Mouse (Mus musculus) lung, postnatal 25 days (tissue): ENCODE measurements at regions not wholly inside any gene's neighbourhood (a gene's known extent, or its start where the extent isn't known, plus 50 kb on each side); places are given as distances from the start of the nearest gene placed in this dataset.

Experiments
- DNase-seq: peaks from one replicate; pipeline ENCODE4 v3.0.0; 2022; ENCODE audit warnings: low spot score

DNA sequence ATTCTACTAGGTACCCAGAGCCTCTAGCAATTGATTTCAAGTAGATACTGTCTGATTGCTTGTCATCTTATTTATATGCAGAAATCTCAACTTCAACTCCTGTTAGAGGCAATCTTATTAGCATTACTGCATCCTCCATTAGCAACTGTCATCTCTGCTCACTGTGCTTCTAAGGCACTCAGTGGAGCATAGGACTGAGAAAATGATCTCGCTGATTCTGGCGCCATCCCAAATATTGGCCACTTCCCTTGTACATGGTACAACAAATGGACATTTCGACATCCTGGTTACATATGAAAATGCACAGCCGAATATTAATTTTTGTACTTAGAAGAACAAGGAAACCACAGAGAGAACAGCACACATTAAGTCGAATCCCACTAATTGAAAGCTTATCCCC, 329.7 kb upstream of the G2e3 start:
- no peak for DNase-seq

GRCm38 (mm10) chr12:51016081-51016480, 331.8 kb upstream of the G2e3 start:
- no peak for DNase-seq

- DNase-seq = no peak
Measured at GRCm38 (mm10) chr12:51009644-51010043, 338.2 kb upstream of the G2e3 start.

DNA sequence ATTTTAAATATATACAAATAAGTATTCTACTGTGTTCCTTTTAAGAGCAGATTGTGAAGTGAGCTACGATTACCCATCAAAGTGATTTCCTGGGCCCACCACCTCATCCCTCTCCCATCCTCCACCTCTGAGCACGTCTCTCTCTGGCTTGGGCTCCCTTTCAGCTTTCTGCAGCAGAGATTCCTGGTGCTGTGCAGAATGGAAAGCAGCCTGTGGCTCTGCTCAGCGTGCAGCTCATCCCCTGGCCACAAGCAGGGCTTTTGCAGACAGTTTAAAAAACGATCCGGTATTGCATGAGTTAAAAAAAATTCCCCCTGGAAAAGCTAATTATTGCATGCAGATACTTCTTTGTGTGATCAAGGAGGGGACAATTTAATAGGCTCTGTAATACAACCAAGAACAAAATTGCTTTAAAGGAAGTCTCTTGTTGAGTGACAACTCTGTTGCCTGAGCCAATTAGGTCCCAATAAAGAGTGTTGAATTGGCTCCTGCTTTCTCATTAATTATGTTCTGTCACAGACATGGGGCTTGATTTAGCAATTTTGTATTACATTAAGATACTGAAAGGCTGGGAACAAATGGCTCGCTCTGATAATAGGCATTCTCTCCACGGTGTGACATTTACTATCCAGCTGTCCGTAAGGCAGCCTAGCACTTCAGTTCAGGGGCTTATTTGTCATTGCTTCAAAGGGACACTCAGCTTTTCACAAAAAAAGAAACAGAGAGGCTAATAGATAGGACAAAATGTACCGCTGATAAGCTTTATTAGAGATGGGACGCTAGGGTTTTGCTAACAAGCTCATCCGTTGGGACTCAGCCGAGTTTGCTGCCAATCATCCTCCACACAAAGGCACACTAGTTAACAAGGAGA, 345.9 kb upstream of the G2e3 start:
- no peak for DNase-seq

DNA sequence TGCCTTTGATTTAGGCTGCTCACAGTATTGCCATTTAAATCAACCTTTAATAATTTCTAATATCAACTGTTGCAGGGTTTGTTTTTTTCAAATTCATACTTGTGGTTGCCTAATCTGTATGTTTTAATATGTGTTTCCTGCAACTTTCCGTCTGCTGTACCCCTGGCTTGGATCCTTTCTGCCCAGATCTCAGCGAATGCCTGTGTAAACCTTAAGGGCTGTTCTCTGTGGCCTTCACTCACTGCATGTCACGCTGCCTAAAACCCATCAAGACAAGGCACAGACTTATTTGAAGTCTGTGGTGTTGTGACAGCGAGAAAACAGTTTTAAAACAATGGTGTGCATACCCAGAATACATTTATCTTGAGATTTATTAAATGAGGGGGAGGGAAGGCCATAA, 346.8 kb upstream of the G2e3 start:
- no peak for DNase-seq

DNA sequence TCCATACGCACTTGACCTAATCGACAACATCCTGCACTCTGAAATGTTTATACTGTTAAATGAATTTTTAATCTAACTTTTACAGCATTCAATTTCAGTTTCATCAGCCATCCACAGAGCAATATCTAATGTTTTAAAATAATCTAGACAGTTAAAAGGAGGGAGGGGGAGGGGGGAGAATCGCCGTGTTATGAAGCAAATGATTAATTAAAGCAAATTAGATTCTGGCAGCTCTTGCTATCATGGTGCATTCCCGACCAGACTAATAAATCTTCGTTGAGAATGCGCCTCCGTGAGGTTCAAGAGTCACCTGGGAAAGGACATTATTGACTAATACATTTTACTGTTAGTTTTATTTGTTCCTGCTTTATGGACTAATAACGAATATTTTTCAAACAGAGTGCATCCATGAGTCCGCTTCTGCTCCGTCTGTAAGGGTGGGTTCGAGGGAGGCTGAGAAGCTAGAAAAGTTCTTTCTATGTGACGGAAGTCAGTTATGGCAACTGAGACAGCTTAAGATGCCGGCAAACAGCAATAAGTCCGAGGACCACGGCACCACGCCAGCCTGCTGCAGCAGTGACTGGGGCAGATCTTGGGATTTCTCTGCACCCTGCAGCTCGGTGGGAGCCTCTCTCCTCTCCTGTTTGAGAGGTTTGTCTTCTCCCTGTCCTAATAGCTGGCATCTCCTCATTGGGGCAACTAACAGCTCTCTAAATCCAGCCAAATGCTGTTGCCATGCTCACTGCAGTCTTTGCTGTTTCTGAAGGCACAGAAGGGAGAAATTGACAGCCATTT, 347.4 kb upstream of the G2e3 start:
- no peak for DNase-seq

DNA sequence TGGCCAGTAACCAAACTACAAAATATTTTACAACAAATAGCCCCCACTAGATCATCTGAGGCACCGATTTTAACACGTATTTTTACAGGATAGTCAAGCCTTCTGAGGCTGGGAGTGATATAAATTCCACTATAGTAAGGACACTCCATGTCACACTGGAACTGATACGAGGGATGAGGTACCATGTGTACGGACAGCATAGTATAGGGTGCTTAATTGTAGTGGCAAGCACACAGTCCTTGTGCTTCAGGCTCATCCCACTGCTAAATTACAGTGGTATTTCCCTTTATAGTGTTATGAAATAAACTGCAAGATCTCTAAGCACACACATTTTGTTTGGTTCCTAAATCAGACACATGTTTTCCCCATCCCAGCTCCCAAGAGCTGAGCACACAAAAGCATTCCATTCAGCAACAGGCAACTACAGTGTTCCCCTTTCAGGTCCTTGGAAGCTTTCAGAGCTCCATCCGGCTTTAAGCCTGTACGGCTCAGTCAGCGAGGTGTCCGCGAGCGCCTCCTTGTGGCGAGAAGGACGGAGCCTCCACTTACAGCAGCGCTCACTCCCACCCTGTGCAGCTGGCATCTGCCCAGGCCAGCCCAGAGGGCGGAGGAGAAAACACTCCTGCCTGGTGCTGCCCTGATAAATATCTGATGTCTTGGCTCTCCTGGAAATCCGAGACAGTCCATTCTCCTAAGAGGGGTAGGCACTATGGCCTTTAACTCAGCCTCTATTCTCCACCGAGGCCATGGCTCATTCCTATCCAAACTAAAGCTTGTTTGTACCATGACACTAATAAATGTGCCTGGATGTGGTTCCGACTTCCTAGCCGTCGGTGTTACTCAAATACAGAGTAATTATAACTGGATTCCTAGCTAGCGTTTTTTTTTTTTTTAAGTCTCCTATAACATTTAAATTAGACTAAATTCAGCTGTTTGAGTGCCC, 348.3 kb upstream of the G2e3 start:
- DNase-seq = peak; percentile 56

GRCm38 (mm10) chr12:50995664-50996063, 346.8 kb upstream of the Prkd1 start:
- no peak for DNase-seq

GRCm38 (mm10) chr12:50989561-50990325, 340.8 kb upstream of the Prkd1 start:
- DNase-seq = no peak

GRCm38 (mm10) chr12:50981318-50981717, 332.4 kb upstream of the Prkd1 start:
- no peak for DNase-seq

- DNase-seq = no peak
Measured at GRCm38 (mm10) chr12:50980800-50981199, 331.9 kb upstream of the Prkd1 start.

DNA sequence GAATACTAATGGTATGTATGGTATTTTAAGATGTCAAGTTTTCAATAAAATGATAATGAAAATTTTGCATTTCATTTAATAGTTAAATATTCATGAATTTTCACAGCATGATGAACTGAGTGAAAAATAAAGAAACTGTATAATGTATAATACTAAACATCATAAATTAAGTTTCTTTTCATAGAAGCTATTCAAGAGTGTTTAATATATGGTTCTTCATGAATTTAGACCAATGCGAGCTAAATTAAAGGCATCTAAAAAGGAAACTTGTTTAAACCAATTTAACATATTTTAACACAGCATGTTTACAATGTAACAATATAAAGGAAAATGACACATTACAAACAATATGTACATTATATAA, 321.8 kb upstream of the Prkd1 start:
- no peak for DNase-seq

DNA sequence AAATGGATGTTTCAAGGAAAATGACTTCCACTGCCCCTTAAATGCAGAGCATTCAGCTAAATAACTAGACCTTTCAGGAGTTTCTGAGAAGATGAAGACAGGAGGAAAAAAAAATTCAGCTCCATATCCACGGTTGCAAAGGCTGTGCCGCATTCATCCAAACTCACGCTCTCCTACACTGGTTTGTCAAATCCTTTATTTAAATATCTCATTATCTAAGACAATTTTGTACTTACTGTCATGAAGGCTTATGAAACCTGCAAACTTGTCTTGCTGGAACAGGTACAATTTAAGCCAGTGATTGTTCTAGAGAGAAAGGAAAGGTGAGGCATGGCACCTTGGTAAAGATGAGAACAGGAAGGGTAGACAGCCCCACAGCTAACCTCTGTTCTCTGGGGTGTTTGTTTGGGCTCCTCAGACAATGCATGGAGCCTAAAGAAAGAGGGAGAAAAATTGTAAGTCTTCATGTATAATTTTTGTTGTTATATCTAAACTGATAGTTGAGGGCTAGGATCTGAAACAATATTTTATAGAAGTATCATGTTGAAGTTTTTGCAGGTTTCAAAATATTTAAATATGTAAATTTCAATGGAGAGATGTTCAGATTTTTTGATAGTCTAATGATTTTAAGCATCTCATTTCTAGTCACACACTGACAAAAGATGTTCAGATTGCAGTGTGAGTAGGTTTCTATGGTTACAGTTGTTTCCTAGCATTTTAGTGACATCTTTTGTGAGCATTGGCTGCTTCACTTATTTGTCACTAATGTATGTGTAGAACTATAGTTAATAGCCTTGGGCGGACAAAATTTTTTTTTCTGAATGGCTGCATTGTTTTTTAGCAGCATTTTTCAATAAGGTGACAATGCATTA, 321.2 kb upstream of the Prkd1 start:
- no peak for DNase-seq

DNA sequence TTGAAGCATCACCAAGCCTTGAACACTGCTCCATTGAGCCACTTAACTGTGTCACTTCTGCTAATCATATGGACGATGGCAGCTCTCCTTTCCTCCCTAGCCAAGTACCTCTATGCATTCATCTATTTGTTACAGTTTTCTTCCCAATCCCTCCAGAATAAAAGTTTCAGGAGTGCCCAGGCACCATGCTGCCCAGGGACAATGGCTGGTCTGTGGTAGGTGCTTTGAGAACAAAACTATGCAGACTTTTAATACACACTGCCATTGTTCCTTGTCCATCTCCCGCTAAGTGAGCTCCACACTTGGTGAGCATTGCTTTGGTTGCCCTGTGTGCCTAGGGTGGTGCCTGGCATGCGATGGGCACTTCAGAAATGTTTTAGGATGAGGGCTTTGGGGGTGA, 320.5 kb upstream of the Prkd1 start:
- no peak for DNase-seq

DNA sequence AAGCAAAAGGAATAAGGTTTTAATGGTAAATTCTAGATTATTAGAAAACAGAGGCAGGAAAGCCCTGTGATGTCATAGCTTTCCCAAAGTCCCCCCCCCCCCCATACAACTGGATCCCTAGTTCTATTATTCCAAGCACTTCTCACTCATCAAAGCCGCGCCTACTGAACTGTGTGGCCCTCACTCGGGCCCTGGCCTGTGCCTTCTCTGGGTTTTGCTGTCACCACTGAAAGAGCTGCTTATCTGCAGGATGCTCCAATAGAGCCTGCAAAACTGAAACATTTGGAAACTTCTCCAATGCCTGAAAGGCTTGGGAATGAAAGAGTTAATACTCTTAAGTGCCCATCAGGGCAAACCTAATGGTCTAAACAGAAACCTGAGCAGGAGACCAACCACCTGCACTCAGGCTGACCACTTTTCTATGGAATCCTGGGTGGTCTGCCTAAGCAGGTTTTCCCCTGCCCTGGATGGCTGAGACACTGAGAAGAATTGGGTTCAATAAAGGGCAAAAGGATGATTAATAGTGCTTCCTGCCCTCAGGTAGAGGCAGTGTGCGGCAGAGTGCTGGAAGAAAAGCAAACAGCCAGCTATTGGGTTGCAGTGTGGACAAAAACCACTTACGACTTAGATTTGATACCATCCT, 318.4 kb upstream of the Prkd1 start:
- DNase-seq = no peak

GRCm38 (mm10) chr12:50953971-50954370, 305.1 kb upstream of the Prkd1 start:
- DNase-seq = peak; percentile 16

DNA sequence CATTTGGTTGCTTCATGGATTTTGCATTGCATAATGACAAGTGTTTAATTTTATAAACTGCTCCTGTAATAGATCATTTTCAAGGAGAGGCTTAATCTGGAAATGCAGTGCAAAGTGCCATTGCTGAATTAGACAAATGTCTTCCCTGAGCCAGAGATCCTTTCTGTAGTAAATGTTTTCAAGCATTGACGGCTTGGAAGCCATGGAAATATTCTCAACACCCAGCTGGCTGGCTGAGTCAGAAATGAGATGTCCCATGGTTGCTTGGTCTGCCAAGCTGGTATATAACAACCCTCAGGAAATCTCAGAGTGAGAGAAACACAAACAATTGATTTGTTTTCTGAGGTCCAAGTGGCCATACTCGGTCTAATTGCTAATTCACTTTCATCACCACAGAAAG, 298.1 kb upstream of the Prkd1 start:
- DNase-seq = no peak

DNA sequence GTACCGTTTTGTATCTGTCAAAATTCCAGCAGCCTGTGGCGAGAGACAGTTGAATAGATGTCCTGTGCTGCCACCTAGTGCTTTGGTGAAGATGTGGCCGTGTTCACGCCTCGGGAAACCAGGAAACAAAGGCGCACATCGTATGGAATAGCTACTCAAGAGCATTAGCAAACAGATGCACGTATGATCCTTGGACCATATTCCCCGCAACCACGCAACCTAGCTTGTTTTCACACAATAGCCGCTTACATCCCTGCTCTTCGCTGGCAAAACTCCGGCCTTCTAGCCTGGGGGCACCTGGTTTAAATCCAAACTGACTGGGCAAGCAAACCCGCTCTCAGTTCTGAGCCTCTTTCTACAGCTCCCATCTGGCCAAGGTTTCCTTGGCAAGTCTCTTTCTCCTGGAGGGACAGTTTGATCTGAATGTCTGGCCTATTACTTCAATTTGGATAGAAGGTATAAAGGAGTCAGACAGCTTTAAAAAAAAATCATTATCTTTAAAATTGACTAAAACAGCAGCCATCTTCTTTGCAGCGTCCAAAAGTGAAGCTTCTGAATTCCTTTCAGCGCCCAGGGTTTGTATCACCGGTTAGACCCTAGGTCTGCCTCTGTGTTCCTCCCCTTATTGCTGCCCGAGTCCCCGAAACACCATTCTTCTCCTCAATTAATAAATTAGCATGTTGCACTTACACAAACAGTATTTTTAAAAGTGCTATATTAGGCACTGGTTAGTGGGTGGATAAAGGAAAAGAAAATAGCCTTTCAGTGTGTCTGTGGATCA, 295.0 kb upstream of the Prkd1 start:
- peak; percentile 47 for DNase-seq

DNA sequence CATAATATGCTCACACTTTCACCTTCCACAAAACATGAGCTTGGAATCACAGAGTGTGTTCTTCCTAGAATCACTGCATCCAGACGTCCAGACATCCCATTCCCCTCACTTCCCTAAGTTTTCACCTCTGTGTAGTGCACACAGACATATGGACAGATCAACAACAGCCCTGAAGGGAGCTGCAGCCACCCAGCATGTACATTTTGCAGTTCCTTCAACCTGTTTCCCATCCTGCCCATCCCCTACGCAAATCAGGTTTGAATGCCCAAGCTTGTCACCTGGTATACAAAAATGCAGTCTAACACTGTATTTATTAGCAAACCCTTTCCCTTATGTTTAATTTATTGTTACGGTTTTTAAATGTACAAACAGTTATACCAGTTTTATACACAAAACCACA, 294.4 kb upstream of the Prkd1 start:
- DNase-seq = no peak
